Mouse (Mus musculus) kidney, embryonic 14.5 days (tissue): Measurements from ENCODE around the gene Amh. TPM values are rescaled to one million over a fixed set of nuclear protein-coding genes. Genes with fewer than 3 reads are reported as not detected.
"Not testable (repeated sequence)": the region's sequence is repeated elsewhere in the genome, so short reads cannot be mapped to it uniquely, and the experiment has no call there.

ENCODE experiments used
- ATAC-seq: fragments of 200-750 bp; cut with Nextera tagmentation; 2 replicates; pipeline ENCODE4 v1.8.0; 2017; ENCODE audit warnings: moderate number of reproducible peaks, mild to moderate bottlenecking, moderate TSS enrichment, moderate library complexity; ENCODE audit not compliant: low FRiP score, low TSS enrichment
- H3K27ac ChIP-seq: fragments of 300-500 bp; sonication (generic); 2 replicates; pipeline ENCODE4 v1.5.1; 2014; ENCODE audit warnings: low read depth, mild to moderate bottlenecking, low read length, moderate library complexity, mixed read lengths
- H3K27me3 ChIP-seq: fragments of 300-500 bp; sonication (generic); 2 replicates; pipeline ENCODE4 v1.6.1; 2014; ENCODE audit warnings: mild to moderate bottlenecking, low read length; ENCODE audit not compliant: control insufficient read depth, insufficient read depth
- H3K36me3 ChIP-seq: fragments of 300-500 bp; sonication (generic); 2 replicates; pipeline ENCODE4 v1.6.1; 2014; ENCODE audit warnings: low read length, mixed read lengths; ENCODE audit not compliant: control insufficient read depth, insufficient read depth
- H3K4me1 ChIP-seq: fragments of 300-500 bp; sonication (generic); 2 replicates; pipeline ENCODE4 v1.6.1; 2014; ENCODE audit warnings: low read length, mixed read lengths; ENCODE audit not compliant: control insufficient read depth, insufficient read depth
- H3K4me2 ChIP-seq: fragments of 300-500 bp; sonication (generic); replicated peaks from 2 replicates; pipeline ENCODE4 v1.6.1; 2014; ENCODE audit warnings: low read depth, mild to moderate bottlenecking, low read length
- H3K4me3 ChIP-seq: fragments of 300-500 bp; sonication (generic); 2 replicates; pipeline ENCODE4 v1.5.1; 2014; ENCODE audit warnings: mild to moderate bottlenecking, low read length
- H3K9ac ChIP-seq: fragments of 300-500 bp; sonication (generic); 2 replicates; pipeline ENCODE4 v1.6.1; 2014; ENCODE audit warnings: low read depth, mild to moderate bottlenecking, low read length, moderate library complexity
- H3K9me3 ChIP-seq: fragments of 300-500 bp; sonication (generic); 2 replicates; pipeline ENCODE4 v1.6.1; 2016; ENCODE audit warnings: low read length; ENCODE audit not compliant: control insufficient read depth
- WGBS: fragments of 180-500 bp; shearing (Covaris S2); extraction: QIAGEN DNeasy Blood & Tissue Kit; methylation state at CpG from one replicate; pipeline ENCODE4 v1.1.7; 2014; 5-methylcytosine and 5-hydroxymethylcytosine counted together
- polyA plus RNA-seq: library from polyadenylated mRNA; unstranded; fragments of >200 nt; fragmentation: Nextera tagmentation; extraction: Ambion mirVana; gene quantifications from 2 replicates; pipeline ENCODE4 v1.2.1, GENCODE M21; 2014

Amh gene
- polyA plus RNA-seq, 1 experiment from 2014 or later = not detected

DNA sequence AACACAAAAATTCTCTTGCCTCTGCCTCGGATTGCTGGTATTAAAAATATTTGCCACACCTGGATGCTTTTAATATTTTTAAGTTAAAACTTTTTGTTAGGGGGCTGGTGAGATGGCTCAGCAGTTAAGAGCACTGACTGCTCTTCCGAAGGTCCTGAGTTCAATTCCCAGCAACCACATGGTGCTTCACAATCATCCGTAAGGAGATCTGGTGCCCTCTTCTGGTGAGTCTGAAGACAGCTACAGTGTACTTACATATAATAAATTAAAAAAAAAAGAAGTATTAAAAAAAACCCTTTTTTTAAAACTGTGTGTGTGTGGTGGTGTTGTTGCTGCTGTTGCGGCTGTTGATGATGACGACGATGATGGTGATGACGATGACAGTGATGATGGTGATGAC is 12.9 kb downstream of the Amh start:
- not testable (repeated sequence) for H3K4me1 ChIP-seq, H3K4me3 ChIP-seq, H3K27ac ChIP-seq, H3K36me3 ChIP-seq, H3K9me3 ChIP-seq, H3K4me2 ChIP-seq, H3K27me3 ChIP-seq, ATAC-seq, H3K9ac ChIP-seq
- 77% methylated on average over 7 of the region's 7 CpGs for WGBS

DNA sequence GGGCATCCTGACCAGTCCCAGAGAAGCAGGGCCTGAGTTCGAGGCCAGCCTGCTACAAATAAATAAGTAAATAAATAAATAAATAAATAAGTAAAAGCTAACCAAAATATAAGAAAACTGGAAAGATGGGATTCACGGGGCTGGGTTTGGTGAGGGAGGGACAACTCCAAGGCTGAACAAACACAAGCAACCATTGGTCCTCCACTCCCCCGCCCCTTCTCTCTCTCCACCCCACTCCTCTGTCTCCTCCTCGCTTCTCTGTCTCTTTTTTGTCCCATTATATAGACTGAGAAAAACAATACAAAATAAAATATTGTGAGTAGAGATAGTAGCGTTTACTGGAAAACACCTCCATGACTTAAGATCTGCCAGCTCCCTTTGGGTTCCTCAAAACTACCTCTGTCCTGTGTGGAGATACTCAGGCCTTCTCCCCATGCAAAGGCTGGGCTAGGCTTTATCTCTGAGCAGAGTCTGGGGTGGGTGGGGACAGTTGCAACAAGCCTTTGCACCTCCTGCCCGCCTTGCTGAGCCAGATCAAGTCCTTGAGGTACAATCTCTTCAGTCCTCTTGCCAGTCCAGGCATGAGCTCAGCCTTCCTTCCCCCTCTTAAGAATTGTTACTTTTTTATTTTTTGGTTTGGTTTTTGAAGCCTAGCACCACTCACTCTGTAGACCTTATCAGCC is 13.7 kb downstream of the Amh start:
- H3K9ac ChIP-seq = no peak overlapping the region
- WGBS = 61% methylated on average over 6 of the region's 6 CpGs

DNA sequence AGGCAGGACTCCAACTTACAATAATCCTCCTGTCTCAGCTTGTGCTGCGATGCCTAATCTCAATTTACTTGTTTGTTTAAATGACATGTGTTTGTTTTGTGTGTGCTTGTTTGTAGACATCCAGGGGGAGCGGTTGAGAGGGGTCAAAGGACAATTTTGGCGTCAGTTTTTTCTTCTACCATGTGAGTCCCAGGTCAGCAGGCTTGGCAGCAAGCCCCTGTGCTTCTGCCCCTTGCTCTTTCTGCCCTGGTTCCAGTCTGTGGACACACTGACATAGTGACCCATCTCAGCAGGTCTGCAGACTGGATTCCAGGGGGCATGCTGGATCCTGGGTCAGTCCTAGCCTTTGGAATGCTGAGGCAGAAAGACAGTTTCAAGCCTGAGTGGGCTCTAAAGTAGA is 14.4 kb downstream of the Amh start:
- 64% methylated on average over 3 of the region's 3 CpGs for WGBS
- no peak for ATAC-seq
- no peak overlapping the region for H3K4me2 ChIP-seq

More for the DNA sequence above, 13.7 kb downstream of the Amh start:
- no peaks in the 10 kb centered on the region for H3K4me1 ChIP-seq
- no peak overlapping the region for H3K4me3 ChIP-seq
- no peak overlapping the region for H3K27ac ChIP-seq
- no peak for ATAC-seq
- no peaks in the 10 kb centered on the region for H3K27me3 ChIP-seq
- no peaks in the 10 kb centered on the region for H3K36me3 ChIP-seq
- H3K4me2 ChIP-seq = no peak overlapping the region
- H3K9me3 ChIP-seq = no peaks in the 10 kb centered on the region

DNA sequence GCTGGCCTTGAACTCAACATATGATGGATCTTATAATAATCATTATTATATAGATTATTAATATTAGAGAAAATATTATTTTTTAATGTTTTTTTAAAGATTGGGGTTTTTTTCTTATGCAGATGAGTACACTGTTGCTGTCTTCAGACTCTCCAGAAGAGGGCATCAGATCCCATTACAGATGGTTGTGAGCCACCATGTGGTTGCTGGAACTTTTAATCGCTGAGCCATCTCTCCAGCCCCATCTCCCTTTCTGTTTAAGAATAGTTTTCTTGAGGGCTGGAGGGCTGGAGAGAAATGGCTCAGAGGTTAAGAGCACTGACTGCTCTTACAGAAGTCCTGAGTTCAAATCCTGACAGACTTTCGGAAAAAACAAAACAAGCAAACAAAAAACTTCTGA is 16.9 kb downstream of the Amh start:
- Histone ChIP-seq H3K4me3 (no peak overlapping the region), H3K27ac (no peak overlapping the region), H3K9me3 (no peaks in the 10 kb centered on the region), H3K27me3 (no peaks in the 10 kb centered on the region), H3K36me3 (no peaks in the 10 kb centered on the region), H3K4me1 (no peaks in the 10 kb centered on the region), H3K9ac (no peak overlapping the region), H3K4me2 (no peak overlapping the region)
- no peak for ATAC-seq
- WGBS = 41% methylated on average over 2 of the region's 2 CpGs

More for the DNA sequence above, 14.4 kb downstream of the Amh start:
- no peaks in the 10 kb centered on the region for H3K4me1 ChIP-seq
- no peak overlapping the region for H3K4me3 ChIP-seq
- no peak overlapping the region for H3K9ac ChIP-seq
- H3K36me3 ChIP-seq = no peaks in the 10 kb centered on the region
- H3K9me3 ChIP-seq = no peaks in the 10 kb centered on the region
- no peaks in the 10 kb centered on the region for H3K27me3 ChIP-seq
- H3K27ac ChIP-seq = no peak overlapping the region

DNA sequence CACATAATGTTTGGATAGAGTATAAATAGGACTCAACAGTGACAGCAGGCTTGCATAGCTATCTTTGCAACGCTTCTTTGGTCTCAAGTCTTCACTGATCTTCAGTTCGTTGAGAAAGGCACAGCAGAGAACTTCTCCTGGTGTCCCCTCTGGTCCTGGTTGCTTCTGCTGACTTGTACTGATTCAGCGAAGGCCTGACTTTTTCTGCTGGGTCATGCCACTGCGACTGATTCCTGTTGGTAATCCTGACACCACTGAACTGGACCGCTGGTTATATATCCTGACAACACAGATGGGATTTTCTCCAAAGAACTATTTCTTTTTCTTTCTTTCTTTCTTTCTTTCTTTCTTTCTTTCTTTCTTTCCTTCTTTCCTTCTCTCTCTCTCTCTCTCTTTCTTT is 17.5 kb downstream of the Amh start:
- Histone ChIP-seq H3K4me2 (no peak overlapping the region), H3K9me3 (no peaks in the 10 kb centered on the region), H3K9ac (no peak overlapping the region), H3K27me3 (no peaks in the 10 kb centered on the region), H3K36me3 (no peaks in the 10 kb centered on the region), H3K4me3 (no peak overlapping the region), H3K27ac (no peak overlapping the region), H3K4me1 (peaks cover 1% of the 10 kb centered on the region; the same call in 1 of the 2 replicates)
- WGBS = 90% methylated on average over 5 of the region's 5 CpGs
- no peak for ATAC-seq

DNA sequence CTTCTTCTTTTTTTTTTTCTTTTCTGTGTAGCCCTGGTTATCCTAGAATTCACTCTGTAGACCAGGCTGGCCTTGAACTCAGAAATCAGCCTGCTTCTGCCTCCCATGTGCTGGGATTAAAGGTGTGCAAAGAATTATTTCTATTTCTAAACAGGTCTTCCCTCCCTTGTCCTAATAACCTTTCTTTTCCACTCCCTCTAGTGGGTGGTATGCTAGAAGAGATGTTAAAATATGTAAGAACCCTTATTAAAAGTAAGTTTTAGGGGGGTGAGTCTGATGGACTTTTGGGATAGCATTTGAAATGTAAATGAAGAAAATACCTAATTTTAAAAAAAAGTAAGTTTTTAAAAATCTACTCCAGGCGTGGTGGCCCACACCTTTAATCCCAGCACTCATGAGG is 18.3 kb downstream of the Amh start:
- no peak for ATAC-seq
- Histone ChIP-seq H3K27ac (no peak overlapping the region), H3K4me1 (peaks cover 5% of the 10 kb centered on the region; the same call in 1 of the 2 replicates), H3K9ac (no peak overlapping the region), H3K36me3 (peaks cover under 1% of the 10 kb centered on the region; the same call in 1 of the 2 replicates), H3K4me3 (no peak overlapping the region), H3K4me2 (no peak overlapping the region), H3K27me3 (no peaks in the 10 kb centered on the region), H3K9me3 (no peaks in the 10 kb centered on the region)
- 93% methylated on average over 1 of the region's 1 CpGs for WGBS

DNA sequence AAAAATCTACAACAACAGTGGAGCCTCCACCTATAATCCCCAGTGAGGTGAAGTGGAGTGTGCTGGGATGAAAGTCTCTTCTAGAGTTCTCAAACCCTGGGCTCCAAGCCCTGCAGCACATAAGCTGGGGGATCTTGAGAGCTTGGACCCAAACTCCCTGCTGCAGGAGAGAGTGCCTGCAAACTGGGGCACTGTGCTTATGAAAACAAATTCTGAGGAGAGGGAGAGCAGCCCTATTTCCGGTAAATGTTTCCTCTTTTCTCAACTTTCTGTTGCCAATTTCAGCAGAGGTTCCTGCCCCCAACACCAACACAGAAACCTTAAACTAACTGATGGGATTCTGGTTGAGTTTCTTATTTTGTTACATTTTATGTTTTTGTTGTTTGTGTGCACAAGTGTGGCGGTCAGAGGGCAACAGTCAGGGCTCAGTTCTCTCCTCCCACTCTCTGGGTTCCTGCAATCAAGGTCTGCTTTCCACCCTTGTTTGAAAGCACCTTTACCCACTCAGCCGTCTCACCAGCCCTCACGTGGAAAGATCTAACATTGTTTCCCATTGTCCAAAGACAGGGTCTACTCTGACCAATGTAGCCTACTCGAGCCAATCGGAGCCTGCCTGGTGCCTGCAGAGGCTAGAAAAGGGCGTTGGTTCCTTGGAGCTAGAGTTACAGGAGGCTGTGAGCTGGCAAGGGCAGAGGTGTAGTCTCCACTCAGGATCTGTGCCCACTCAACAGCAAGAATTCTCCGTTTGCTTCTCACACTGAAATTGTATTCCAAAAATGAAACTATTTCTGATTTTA is 19.0 kb downstream of the Amh start:
- H3K36me3 ChIP-seq = peaks cover 5% of the 10 kb centered on the region; the same call in 1 of the 2 replicates
- no peak overlapping the region for H3K27ac ChIP-seq
- H3K27me3 ChIP-seq = no peaks in the 10 kb centered on the region
- peaks cover 5% of the 10 kb centered on the region; the same call in 1 of the 2 replicates for H3K4me1 ChIP-seq
- ATAC-seq = no peak
- H3K4me3 ChIP-seq = no peak overlapping the region
- H3K9me3 ChIP-seq = no peaks in the 10 kb centered on the region
- no peak overlapping the region for H3K4me2 ChIP-seq
- 45% methylated on average over 8 of the region's 8 CpGs for WGBS
- H3K9ac ChIP-seq = no peak overlapping the region

DNA sequence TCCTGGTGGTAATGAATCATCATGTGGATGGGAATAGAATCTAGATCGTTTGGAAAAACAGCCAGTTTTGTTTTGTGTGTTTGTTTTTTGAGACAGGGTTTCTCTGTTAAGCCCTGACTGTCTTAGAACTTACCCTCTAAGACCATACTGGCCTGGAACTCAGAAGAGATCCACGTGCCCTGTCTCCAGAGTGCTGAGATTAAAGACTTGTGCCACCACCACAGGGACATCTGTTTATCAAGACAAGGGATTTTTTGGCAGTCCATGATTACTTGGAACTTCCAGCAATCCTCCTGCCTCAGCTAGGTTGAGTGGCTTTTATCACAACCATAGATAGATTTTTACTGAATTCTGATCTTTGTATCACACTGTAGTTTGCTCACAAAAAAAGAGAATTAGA is 19.8 kb downstream of the Amh start:
- ATAC-seq = no peak
- WGBS = 68% methylated on average over 2 of the region's 2 CpGs
- no peaks in the 10 kb centered on the region for H3K27me3 ChIP-seq

More for the DNA sequence above, 19.8 kb downstream of the Amh start:
- H3K9ac ChIP-seq = no peak overlapping the region
- H3K36me3 ChIP-seq = peaks cover 13% of the 10 kb centered on the region
- H3K4me1 ChIP-seq = peaks cover 8% of the 10 kb centered on the region; the same call in 1 of the 2 replicates
- H3K27ac ChIP-seq = no peak overlapping the region
- no peak overlapping the region for H3K4me2 ChIP-seq
- no peaks in the 10 kb centered on the region for H3K9me3 ChIP-seq
- H3K4me3 ChIP-seq = no peak overlapping the region
